Mouse (Mus musculus) hindbrain, embryonic 12.5 days (tissue): ENCODE data around the gene Atg9b. TPM values are rescaled to one million over a fixed set of nuclear protein-coding genes. Genes with fewer than 3 reads are reported as not detected.

Experiments
- ATAC-seq: fragments of 200-750 bp; cut with Nextera tagmentation; 2 replicates; pipeline ENCODE4 v1.8.0; 2017; ENCODE audit warnings: moderate TSS enrichment; ENCODE audit not compliant: low FRiP score
- H3K27ac ChIP-seq: fragments of 300-500 bp; sonication (generic); 2 replicates; pipeline ENCODE4 v1.5.1; 2016; ENCODE audit warnings: mild to moderate bottlenecking
- H3K27me3 ChIP-seq: fragments of 300-500 bp; sonication (generic); 2 replicates; pipeline ENCODE4 v1.6.1; 2016; ENCODE audit warnings: mild to moderate bottlenecking
- H3K36me3 ChIP-seq: fragments of 300-500 bp; sonication (generic); 2 replicates; pipeline ENCODE4 v1.6.1; 2016; ENCODE audit warnings: mild to moderate bottlenecking
- H3K4me1 ChIP-seq: fragments of 300-500 bp; sonication (generic); 2 replicates; pipeline ENCODE4 v1.6.1; 2016
- H3K4me2 ChIP-seq: fragments of 300-500 bp; sonication (generic); replicated peaks from 2 replicates; pipeline ENCODE4 v1.6.1; 2016; ENCODE audit warnings: mild to moderate bottlenecking
- H3K4me3 ChIP-seq: fragments of 300-500 bp; sonication (generic); 2 replicates; pipeline ENCODE4 v1.5.1; 2016; ENCODE audit warnings: mild to moderate bottlenecking
- H3K9ac ChIP-seq: fragments of 300-500 bp; sonication (generic); 2 replicates; pipeline ENCODE4 v1.6.1; 2016; ENCODE audit warnings: mild to moderate bottlenecking, moderate library complexity
- H3K9me3 ChIP-seq: fragments of 300-500 bp; sonication (generic); replicated peaks from 2 replicates; pipeline ENCODE4 v1.6.1; 2016; ENCODE audit warnings: mild to moderate bottlenecking
- WGBS: fragments of 180-500 bp; shearing (Covaris S2); methylation state at CpG from one replicate; pipeline ENCODE4 v1.1.7; 2016; 5-methylcytosine and 5-hydroxymethylcytosine counted together
- polyA plus RNA-seq: library from polyadenylated mRNA; unstranded; fragments of >200 nt; fragmentation: Nextera tagmentation; extraction: Ambion mirVana; gene quantifications from 2 replicates; pipeline ENCODE4 v1.2.1, GENCODE M21; 2016

The Atg9b gene
- polyA plus RNA-seq, 1 experiment from 2014 or later = 0.46 TPM

DNA sequence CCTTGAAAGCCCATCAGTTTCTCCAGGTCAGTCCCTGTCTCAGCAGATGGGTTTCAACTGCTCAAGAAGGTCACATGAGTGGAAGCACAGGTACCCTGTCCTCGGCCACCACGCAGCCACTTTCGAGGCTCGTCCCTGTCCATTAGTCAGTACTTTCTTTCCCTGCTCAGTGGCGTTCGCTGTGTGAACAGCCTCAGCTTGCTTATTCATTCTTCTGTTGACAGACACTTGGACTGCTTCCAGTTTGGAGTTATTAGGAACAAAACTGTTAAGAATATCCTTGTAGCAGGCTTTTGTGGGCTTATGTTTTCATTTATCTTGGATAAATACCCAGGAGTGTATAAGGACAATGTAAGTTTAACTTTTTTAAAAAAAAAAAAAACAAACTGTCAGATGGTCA lies 17.7 kb downstream of the Atg9b start:
- no peak overlapping the region for H3K4me2 ChIP-seq
- WGBS = 48% methylated on average over 6 of the region's 6 CpGs
- no peak overlapping the region for H3K4me3 ChIP-seq
- ATAC-seq = no peak
- H3K4me1 ChIP-seq = no peaks in the 10 kb centered on the region
- H3K9me3 ChIP-seq = no peaks in the 10 kb centered on the region
- no peaks in the 10 kb centered on the region for H3K36me3 ChIP-seq
- no peak overlapping the region for H3K9ac ChIP-seq
- H3K27ac ChIP-seq = no peak overlapping the region
- no peaks in the 10 kb centered on the region for H3K27me3 ChIP-seq

DNA sequence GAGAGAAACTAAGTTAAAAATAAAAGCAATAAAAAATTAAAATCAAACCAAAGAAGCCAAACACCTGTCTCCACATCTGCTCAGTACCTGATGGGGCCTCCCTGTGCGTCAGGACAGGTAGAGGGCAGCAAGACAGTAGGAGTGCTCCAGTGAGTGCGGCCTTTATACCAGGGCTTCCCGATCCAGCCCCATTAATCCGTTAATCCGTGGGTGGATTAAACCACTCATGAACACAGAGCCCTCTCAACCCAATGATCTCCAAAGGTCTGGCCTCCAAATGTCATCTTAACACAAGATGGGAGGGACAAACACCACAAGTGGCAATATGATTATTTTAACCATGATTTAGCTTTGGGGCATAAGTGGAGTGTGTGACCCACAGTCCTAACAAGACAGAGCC lies 18.1 kb downstream of the Atg9b start:
- 83% methylated on average over 5 of the region's 5 CpGs for WGBS
- Histone ChIP-seq H3K9ac (no peak overlapping the region), H3K27ac (no peak overlapping the region), H3K27me3 (no peaks in the 10 kb centered on the region), H3K4me1 (no peaks in the 10 kb centered on the region), H3K4me2 (no peak overlapping the region), H3K9me3 (no peaks in the 10 kb centered on the region), H3K4me3 (no peak overlapping the region), H3K36me3 (no peaks in the 10 kb centered on the region)
- ATAC-seq = no peak

- ATAC-seq = no peak
- H3K36me3 ChIP-seq = no peaks in the 10 kb centered on the region
- WGBS = 78% methylated on average over 9 of the region's 9 CpGs
Observed at GRCm38 (mm10) chr5:24369767-24370166, 22.2 kb downstream of the Atg9b start.

GRCm38 (mm10) chr5:24366426-24366825 lies 25.5 kb downstream of the Atg9b start:
- no peaks in the 10 kb centered on the region for H3K36me3 ChIP-seq
- no peak overlapping the region for H3K9ac ChIP-seq
- no peaks in the 10 kb centered on the region for H3K9me3 ChIP-seq
- no peak overlapping the region for H3K4me2 ChIP-seq
- H3K4me1 ChIP-seq = no peaks in the 10 kb centered on the region
- 86% methylated on average over 9 of the region's 9 CpGs for WGBS
- H3K27ac ChIP-seq = no peak overlapping the region
- H3K4me3 ChIP-seq = no peak overlapping the region
- no peaks in the 10 kb centered on the region for H3K27me3 ChIP-seq
- no peak for ATAC-seq

More at GRCm38 (mm10) chr5:24369767-24370166, 22.2 kb downstream of the Atg9b start:
- Histone ChIP-seq H3K27me3 (no peaks in the 10 kb centered on the region), H3K4me1 (no peaks in the 10 kb centered on the region), H3K9ac (no peak overlapping the region), H3K4me2 (no peak overlapping the region), H3K9me3 (no peaks in the 10 kb centered on the region), H3K4me3 (no peak overlapping the region), H3K27ac (no peak overlapping the region)

DNA sequence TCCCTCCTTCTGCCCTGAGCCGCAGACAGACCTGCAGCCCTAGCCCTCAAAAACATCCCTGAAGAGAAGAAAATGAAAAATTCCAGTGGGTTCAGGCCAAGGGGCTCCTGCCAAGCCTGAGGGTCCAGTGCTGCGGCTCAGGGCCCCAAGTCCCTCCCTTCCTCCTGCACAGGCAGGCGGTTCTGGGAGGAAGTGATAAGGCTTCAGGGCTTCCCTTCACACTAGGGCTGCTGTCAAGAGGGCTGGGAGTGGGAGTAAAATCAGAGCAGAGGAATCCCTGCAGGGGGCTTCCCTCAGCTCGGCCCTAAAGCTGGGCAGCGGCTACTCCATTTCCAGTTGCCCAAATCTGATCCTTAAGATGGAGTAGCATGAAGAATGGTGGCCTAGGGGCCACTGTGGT lies 26.4 kb downstream of the Atg9b start:
- Histone ChIP-seq H3K9ac (no peak overlapping the region), H3K27ac (no peak overlapping the region), H3K27me3 (no peaks in the 10 kb centered on the region), H3K9me3 (no peaks in the 10 kb centered on the region), H3K36me3 (no peaks in the 10 kb centered on the region), H3K4me1 (no peaks in the 10 kb centered on the region), H3K4me3 (no peak overlapping the region), H3K4me2 (no peak overlapping the region)
- no peak for ATAC-seq
- WGBS = 49% methylated on average over 5 of the region's 5 CpGs

GRCm38 (mm10) chr5:24364963-24365362 lies 27.0 kb downstream of the Atg9b start:
- Histone ChIP-seq H3K4me1 (no peaks in the 10 kb centered on the region), H3K4me2 (no peak overlapping the region), H3K36me3 (no peaks in the 10 kb centered on the region), H3K27ac (no peak overlapping the region), H3K4me3 (no peak overlapping the region), H3K9me3 (no peaks in the 10 kb centered on the region), H3K27me3 (no peaks in the 10 kb centered on the region), H3K9ac (0 out of 2 replicates have a peak overlapping the region, but pooled peaks have one; percentile 42)
- no peak for ATAC-seq
- WGBS = 89% methylated on average over 10 of the region's 10 CpGs

GRCm38 (mm10) chr5:24364508-24364907 lies 27.4 kb downstream of the Atg9b start, which contains the start of gene Nos3:
Nos3 (plus strand) TSS chr5:24364810.
- H3K4me1 ChIP-seq = no peaks in the 10 kb centered on the region
- H3K4me3 ChIP-seq = no peak within 1 kb of the TSS
- no peak within 1 kb of the TSS for H3K27ac ChIP-seq
- no peaks in the 10 kb centered on the region for H3K9me3 ChIP-seq
- H3K36me3 ChIP-seq = no peaks in the 10 kb centered on the region
- ATAC-seq = no peak
- WGBS = 37% methylated on average over 12 of the region's 12 CpGs
- H3K9ac ChIP-seq = 0 out of 2 replicates have a peak within 1 kb of the TSS, but pooled peaks have one; percentile 42
- H3K4me2 ChIP-seq = no peak within 1 kb of the TSS
- no peaks in the 10 kb centered on the region for H3K27me3 ChIP-seq

DNA sequence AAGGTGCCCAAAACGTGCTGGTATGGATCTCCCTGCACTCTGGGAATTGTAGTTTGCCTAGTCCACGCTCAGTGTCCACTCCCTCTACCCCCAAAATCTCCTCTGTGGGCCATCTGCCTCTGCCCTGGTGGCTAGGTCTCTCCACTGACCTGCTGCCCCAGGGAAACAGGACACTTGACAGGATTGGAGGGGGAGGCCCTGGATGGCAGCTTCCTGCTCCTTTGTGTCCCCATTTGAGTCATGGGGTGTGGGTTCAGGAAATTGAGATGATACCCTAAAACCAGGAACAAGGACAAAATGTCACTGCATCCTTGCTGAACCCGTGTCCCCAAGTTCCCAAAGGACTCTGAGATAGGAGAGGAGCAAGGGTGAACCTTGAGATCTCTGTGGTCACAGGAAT lies 27.9 kb downstream of the Atg9b start:
- Histone ChIP-seq H3K4me2 (no peak overlapping the region), H3K27ac (no peak overlapping the region), H3K36me3 (no peaks in the 10 kb centered on the region), H3K4me3 (no peak overlapping the region), H3K27me3 (no peaks in the 10 kb centered on the region), H3K9me3 (no peaks in the 10 kb centered on the region), H3K4me1 (no peaks in the 10 kb centered on the region), H3K9ac (no peak overlapping the region)
- 54% methylated on average over 3 of the region's 3 CpGs for WGBS
- no peak for ATAC-seq

- no peaks in the 10 kb centered on the region for H3K36me3 ChIP-seq
- WGBS = 88% methylated on average over 2 of the region's 2 CpGs
- no peak overlapping the region for H3K4me3 ChIP-seq
- no peaks in the 10 kb centered on the region for H3K4me1 ChIP-seq
- H3K9me3 ChIP-seq = no peaks in the 10 kb centered on the region
- no peak overlapping the region for H3K9ac ChIP-seq
- ATAC-seq = no peak
- no peak overlapping the region for H3K4me2 ChIP-seq
- H3K27ac ChIP-seq = no peak overlapping the region
- H3K27me3 ChIP-seq = no peaks in the 10 kb centered on the region
Observed at GRCm38 (mm10) chr5:24363467-24363866, 28.5 kb downstream of the Atg9b start.

DNA sequence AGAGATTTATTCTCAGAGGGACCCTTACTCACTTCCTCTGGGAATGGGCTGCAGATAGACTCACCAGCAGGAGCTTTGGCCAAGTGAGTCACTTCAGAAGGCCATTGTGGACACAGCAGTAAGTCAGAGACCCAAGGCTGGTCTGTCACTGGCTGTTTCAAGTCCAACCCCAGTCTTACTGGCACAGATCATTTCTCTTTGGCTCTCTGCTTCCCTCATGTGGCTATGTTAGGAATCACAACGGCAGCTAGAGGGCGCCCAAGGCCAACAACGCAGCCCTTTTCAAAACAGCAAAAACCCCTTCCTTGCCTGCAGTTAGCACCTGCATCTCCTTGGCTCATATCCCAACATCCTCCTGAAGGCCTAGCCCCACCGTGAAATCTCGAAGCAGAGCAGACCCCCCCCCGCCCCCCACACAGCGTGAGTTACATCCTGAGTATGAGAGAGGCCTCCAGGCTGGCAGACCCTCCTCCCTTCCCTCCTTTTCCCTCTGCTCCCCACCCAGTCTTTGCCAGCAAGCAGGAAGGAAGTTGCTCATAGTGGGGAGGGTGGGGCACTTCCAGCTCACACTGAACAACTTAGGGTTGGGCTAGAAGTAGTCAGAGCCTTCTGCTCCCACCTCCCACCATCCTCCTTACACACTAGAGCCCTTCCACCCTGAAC lies 31.0 kb downstream of the Atg9b start:
- ATAC-seq = peak; percentile 59
- H3K9me3 ChIP-seq = no peaks in the 10 kb centered on the region
- no peak overlapping the region for H3K27ac ChIP-seq
- under 1% methylated on average over 7 of the region's 7 CpGs for WGBS
- no peaks in the 10 kb centered on the region for H3K4me1 ChIP-seq
- H3K27me3 ChIP-seq = no peaks in the 10 kb centered on the region
- no peaks in the 10 kb centered on the region for H3K36me3 ChIP-seq
- no peak overlapping the region for H3K4me3 ChIP-seq
- 0 out of 2 replicates have a peak overlapping the region, but pooled peaks have one; percentile 23 for H3K9ac ChIP-seq
- H3K4me2 ChIP-seq = no peak overlapping the region

DNA sequence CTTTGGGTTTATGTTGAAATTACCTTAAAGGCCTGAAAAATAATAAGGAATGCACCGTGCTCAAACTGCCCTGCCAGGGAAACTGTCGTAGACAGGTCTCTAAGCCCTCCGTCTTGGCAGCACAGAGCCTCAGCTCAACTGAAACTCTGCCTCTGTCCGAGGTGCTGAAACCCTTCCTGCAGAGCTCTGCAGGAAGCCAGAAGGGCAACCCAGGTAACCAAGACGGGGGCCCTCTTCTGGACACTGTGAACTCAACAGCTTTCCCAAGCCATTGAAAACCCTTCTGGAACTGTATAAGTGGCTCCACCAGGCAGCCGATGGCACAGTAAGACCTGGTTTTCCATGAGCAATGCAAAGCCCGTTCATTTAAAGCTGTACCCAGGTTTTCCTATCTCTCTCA lies 34.5 kb downstream of the Atg9b start:
- 16% methylated on average over 7 of the region's 7 CpGs for WGBS
- H3K36me3 ChIP-seq = no peaks in the 10 kb centered on the region
- H3K9me3 ChIP-seq = no peaks in the 10 kb centered on the region
- ATAC-seq = no peak
- no peak overlapping the region for H3K9ac ChIP-seq
- no peak overlapping the region for H3K4me3 ChIP-seq
- no peak overlapping the region for H3K27ac ChIP-seq
- peaks cover 19% of the 10 kb centered on the region for H3K4me1 ChIP-seq
- no peak overlapping the region for H3K4me2 ChIP-seq
- 0 out of 2 replicates have a peak, but pooled peaks cover 3% of the 10 kb centered on the region for H3K27me3 ChIP-seq

GRCm38 (mm10) chr5:24356764-24357163 lies 35.2 kb downstream of the Atg9b start:
- H3K36me3 ChIP-seq = no peaks in the 10 kb centered on the region
- H3K4me2 ChIP-seq = no peak overlapping the region
- no peak overlapping the region for H3K9ac ChIP-seq
- 0 out of 2 replicates have a peak, but pooled peaks cover 3% of the 10 kb centered on the region for H3K27me3 ChIP-seq
- no peak overlapping the region for H3K4me3 ChIP-seq
- no peak overlapping the region for H3K27ac ChIP-seq
- whole genome bisulfite sequencing = 44% methylated on average over 4 of the region's 4 CpGs
- H3K9me3 ChIP-seq = no peaks in the 10 kb centered on the region
- no peak for ATAC-seq
- peaks cover 26% of the 10 kb centered on the region for H3K4me1 ChIP-seq

GRCm38 (mm10) chr5:24353327-24353726 lies 38.6 kb downstream of the Atg9b start:
- Histone ChIP-seq H3K9ac (0 out of 2 replicates have a peak overlapping the region, but pooled peaks have one; percentile 60), H3K4me3 (no peak overlapping the region), H3K27me3 (peaks cover 21% of the 10 kb centered on the region), H3K9me3 (no peaks in the 10 kb centered on the region), H3K36me3 (no peaks in the 10 kb centered on the region), H3K4me2 (0 out of 2 replicates have a peak overlapping the region, but pooled peaks have one; percentile 98), H3K4me1 (peaks cover 54% of the 10 kb centered on the region), H3K27ac (peak overlapping the region; percentile 98)
- WGBS = 30% methylated on average over 4 of the region's 4 CpGs
- no peak for ATAC-seq
